Mouse (Mus musculus) left cerebral cortex, adult 2 months (tissue): ENCODE data around the gene Ank3. TPM values are rescaled to one million over a fixed set of nuclear protein-coding genes. Genes with fewer than 3 reads are reported as not detected.

Source experiments
- DNase-seq, 2 experiments: peaks; one replicate each; pipeline ENCODE4 v3.0.0; 2021 to 2022; ENCODE audit warnings: low spot score in 2 of 2, mixed read lengths in 1 of 2; ENCODE audit errors: extremely low spot score in 1 of 2
- H3K27ac ChIP-seq: fragments of 200-600 bp; 2 replicates; pipeline ENCODE4 v1.8.1; 2022
- H3K4me3 ChIP-seq: fragments of 200-600 bp; 2 replicates; pipeline ENCODE4 v1.8.1; 2022
- CTCF ChIP-seq: fragments of 200-600 bp; IDR thresholded peaks from 2 replicates; pipeline ENCODE4 v1.8.1; 2022; ENCODE audit warnings: antibody characterized with exemption, mild to moderate bottlenecking, moderate library complexity
- intact Hi-C: fragments of 180-260 bp; cut with DNase I; formaldehyde crosslinking; loops from one replicate; pipeline ENCODE4 v1.15.1; 2025
- total RNA-seq, 2 experiments: library from RNA; stranded (reverse); gene quantifications; 2 replicates each; pipeline ENCODE4 v1.2.3; 2021

Gene Ank3
- total RNA-seq, 2 experiments from 2014 or later: 520 to 555 TPM

- no peak overlapping the region for H3K27ac ChIP-seq
- intact Hi-C loops: no loop called here
- no peak for TF ChIP-seq CTCF
- H3K4me3 ChIP-seq: no peak overlapping the region
- DNase-seq: no peak
Observed at GRCm38 (mm10) chr10:69981386-69982097, 583.0 kb downstream of the Ank3 start.

GRCm38 (mm10) chr10:69982701-69983100, 584.1 kb downstream of the Ank3 start:
- DNase-seq: no peak
- no peak overlapping the region for H3K27ac ChIP-seq
- no peak for TF ChIP-seq CTCF
- intact Hi-C loops: no loop called here
- no peak overlapping the region for H3K4me3 ChIP-seq

DNA sequence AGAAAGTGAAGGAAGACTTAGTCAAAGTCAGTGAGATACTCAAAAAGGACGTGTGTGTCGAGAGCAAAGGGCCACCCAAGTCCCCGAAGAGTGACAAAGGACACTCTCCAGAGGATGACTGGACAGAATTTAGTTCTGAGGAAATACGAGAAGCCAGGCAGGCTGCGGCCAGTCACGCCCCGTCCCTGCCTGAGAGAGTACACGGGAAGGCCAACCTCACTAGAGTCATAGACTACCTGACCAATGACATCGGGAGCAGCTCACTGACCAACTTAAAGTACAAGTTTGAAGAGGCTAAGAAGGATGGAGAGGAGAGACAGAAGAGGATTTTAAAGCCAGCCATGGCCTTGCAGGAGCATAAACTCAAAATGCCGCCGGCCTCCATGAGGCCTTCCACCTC, 588.9 kb downstream of the Ank3 start:
- no peak overlapping the region for H3K4me3 ChIP-seq
- no peak overlapping the region for H3K27ac ChIP-seq
- intact Hi-C loops: no loop called here
- no peak for DNase-seq
- TF ChIP-seq CTCF: no peak

DNA sequence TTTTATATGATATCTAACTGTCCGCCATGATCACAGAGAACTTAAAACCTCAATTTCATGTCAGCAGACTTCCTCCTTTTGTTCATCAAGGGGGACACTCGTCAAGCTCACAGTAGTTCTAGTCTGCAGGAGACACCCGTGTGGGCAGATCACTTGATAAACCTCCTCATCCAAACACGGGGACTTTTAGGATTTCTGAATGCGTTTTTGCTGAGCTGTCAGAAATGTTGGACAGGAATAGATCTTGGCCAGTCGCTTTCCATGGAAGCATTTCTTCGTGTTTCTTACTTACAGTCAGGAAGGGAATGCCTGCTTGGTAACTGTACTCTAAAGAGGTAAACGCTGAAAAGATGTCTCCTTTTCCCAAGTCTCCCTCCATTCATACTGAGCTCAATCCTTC, 598.5 kb downstream of the Ank3 start:
- no peak for TF ChIP-seq CTCF
- intact Hi-C loops: no loop called here
- H3K27ac ChIP-seq: no peak overlapping the region
- H3K4me3 ChIP-seq: no peak overlapping the region
- DNase-seq: no peak

GRCm38 (mm10) chr10:70004058-70004457, 605.5 kb downstream of the Ank3 start:
- H3K4me3 ChIP-seq: no peak overlapping the region
- no peak overlapping the region for H3K27ac ChIP-seq
- peak; percentile 55 for TF ChIP-seq CTCF
- intact Hi-C loops: no loop called here
- no peak for DNase-seq

GRCm38 (mm10) chr10:70004831-70005230, 606.3 kb downstream of the Ank3 start:
- no peak for DNase-seq
- intact Hi-C loops: no loop called here
- Histone ChIP-seq H3K27ac (no peak overlapping the region), H3K4me3 (no peak overlapping the region)
- TF ChIP-seq CTCF: no peak

DNA sequence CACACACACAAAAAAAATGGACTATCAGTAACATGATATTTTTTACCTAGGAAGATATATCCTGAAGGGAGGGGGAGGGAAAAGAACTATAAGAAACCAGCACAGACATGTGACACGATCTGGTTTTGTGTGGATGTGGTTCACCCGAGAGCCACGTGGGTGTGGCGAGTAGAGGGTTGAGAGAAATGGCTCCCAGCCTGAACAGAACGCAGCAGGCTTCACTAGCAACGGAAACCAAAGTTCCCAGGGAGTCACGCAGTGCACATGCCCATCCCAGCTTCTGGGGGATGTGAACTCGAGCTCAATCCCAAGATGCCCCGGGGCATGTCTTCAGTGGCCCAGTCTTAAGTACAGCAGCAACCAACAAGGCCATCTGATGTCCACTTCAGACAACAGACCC, 607.8 kb downstream of the Ank3 start:
- intact Hi-C loops: no loop called here
- no peak for DNase-seq
- H3K4me3 ChIP-seq: no peak overlapping the region
- TF ChIP-seq CTCF: no peak
- H3K27ac ChIP-seq: no peak overlapping the region

- H3K4me3 ChIP-seq: no peak overlapping the region
- no peak for TF ChIP-seq CTCF
- intact Hi-C loops: no loop called here
- H3K27ac ChIP-seq: no peak overlapping the region
- no peak for DNase-seq
Observed at GRCm38 (mm10) chr10:70011738-70012137, 613.2 kb downstream of the Ank3 start.

GRCm38 (mm10) chr10:70013931-70014330, 615.4 kb downstream of the Ank3 start:
- Histone ChIP-seq H3K27ac (no peak overlapping the region), H3K4me3 (no peak overlapping the region)
- TF ChIP-seq CTCF: peak; percentile 3
- DNase-seq: no peak
- intact Hi-C loops: no loop called here

- H3K4me3 ChIP-seq: no peak overlapping the region
- intact Hi-C loops: no loop called here
- DNase-seq: no peak
- H3K27ac ChIP-seq: no peak overlapping the region
- no peak for TF ChIP-seq CTCF
Observed at GRCm38 (mm10) chr10:70015201-70015600, 616.6 kb downstream of the Ank3 start.

- intact Hi-C loops: no loop called here
- no peak for TF ChIP-seq CTCF
Observed at GRCm38 (mm10) chr10:70018691-70019090, 620.1 kb downstream of the Ank3 start.

DNA sequence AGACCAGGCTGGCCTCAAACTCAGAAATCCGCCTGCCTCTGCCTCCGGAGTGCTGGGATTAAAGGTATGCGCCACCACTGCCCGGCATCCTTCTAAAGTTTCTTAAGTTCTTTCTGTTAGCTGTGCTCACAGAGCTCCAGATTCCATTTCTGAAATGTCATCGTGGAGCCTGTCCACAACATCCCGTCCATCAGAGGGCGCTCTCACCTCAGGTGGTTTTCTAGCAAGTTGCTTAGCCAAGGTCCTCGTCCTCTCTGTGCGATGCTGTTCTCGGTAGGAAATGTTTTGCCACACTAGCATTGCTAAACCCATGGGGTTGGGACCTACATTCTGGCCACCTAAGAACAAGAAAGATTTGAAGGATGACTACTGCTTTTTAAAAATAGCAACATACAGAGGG, 623.1 kb downstream of the Ank3 start:
- intact Hi-C loops: loop anchor here (2.0 to 5.0 kb wide), 3 partner anchors 146 to 275 kb away; no protein-coding TSS in a partner anchor
- DNase-seq: peak; percentile 54
- TF ChIP-seq CTCF: peak; percentile 66
- Histone ChIP-seq H3K4me3 (no peak overlapping the region), H3K27ac (no peak overlapping the region)

More at GRCm38 (mm10) chr10:70018691-70019090, 620.1 kb downstream of the Ank3 start:
- no peak for DNase-seq
- Histone ChIP-seq H3K27ac (no peak overlapping the region), H3K4me3 (no peak overlapping the region)

- intact Hi-C loops: loop anchor here (2.0 to 5.0 kb wide), 3 partner anchors 145 to 274 kb away; no protein-coding TSS in a partner anchor
- no peak overlapping the region for H3K27ac ChIP-seq
- no peak for TF ChIP-seq CTCF
- H3K4me3 ChIP-seq: no peak overlapping the region
- DNase-seq: no peak
Observed at GRCm38 (mm10) chr10:70022596-70022995, 624.0 kb downstream of the Ank3 start.
